Mouse (Mus musculus): ENCODE data around the gene Zfp747.
"Not testable (repeated sequence)": the region's sequence is repeated elsewhere in the genome, so short reads cannot be mapped to it uniquely, and the experiment has no call there.

GRCm38 (mm10) chr7:127388201-127388600 lies 12.4 kb upstream of the Zfp747 start:
- not testable (repeated sequence) for TF ChIP-seq GATA1 (IDR thresholded peaks at IDR 0.05; ENCODE audit: borderline replicate concordance, low read length); FLI1 (IDR thresholded peaks at IDR 0.05; ENCODE audit: low read length)

Measured in megakaryocyte, embryonic 14.5 days (primary cell).